Mouse (Mus musculus) CH12.LX (cell line): ENCODE results near the gene Gtpbp8.

Experiments used
- CTCF ChIP-seq, 2 experiments: IDR thresholded peaks in 1 of 2; conservative IDR thresholded peaks in 1 of 2; 2 replicates each; pipeline ENCODE4 v1.5.1; 2011 to 2012; ENCODE audit warnings: low read depth in 2 of 2, low read length in 2 of 2, improper control_type of control experiment in 1 of 2, inconsistent platforms in 1 of 2, mild to moderate bottlenecking in 1 of 2, moderate library complexity in 1 of 2
- POLR2AphosphoS2 ChIP-seq: IDR thresholded peaks from 2 replicates; pipeline ENCODE4 v1.6.1; 2011; ENCODE audit warnings: low read depth, low read length, improper control_type of control experiment
- SMC3 ChIP-seq: IDR thresholded peaks from 2 replicates; pipeline ENCODE4 v1.6.1; 2011; ENCODE audit warnings: low read depth, low read length, improper control_type of control experiment

DNA sequence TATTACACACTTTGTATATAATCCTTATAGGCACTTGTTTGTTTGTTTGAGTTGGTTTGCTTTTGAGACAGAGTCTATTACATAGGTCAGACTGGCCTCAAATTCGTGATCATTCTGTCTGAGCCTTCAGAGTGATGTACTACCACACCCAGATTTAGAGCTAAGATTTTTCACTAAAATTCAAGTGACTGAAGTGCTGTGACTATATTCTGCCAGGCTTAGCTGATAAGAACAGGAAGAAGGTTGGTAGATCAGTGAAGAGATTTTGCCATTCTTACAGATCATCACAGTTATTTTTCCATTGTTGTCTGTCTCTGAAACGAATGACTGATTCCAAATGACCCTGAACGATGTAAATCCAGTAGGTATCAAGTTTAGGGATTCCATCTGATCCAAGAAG is 1.8 kb upstream of the Gtpbp8 start:
- TF ChIP-seq POLR2AphosphoS2 (no peak), CTCF (conservative IDR thresholded peaks at IDR 0.05 in 1 of 2, IDR thresholded peaks at IDR 0.05 in 1 of 2; ENCODE audit: low read depth in 2 of 2, low read length in 2 of 2) (no peak), SMC3 (no peak)
